Mouse (Mus musculus) forebrain, embryonic 10.5 days (tissue): Measurements from ENCODE around the gene B4galnt2. TPM values are rescaled to one million over a fixed set of nuclear protein-coding genes. Genes with fewer than 3 reads are reported as not detected.

ENCODE experiments used
- DNase-seq: peaks from one replicate; pipeline ENCODE4 v3.0.0-alpha.2; 2017; ENCODE audit warnings: low spot score; ENCODE audit errors: extremely low spot score
- H3K27ac ChIP-seq: fragments of 300-500 bp; sonication (generic); 2 replicates; pipeline ENCODE4 v1.5.1; 2016; ENCODE audit warnings: mild to moderate bottlenecking
- H3K27me3 ChIP-seq: fragments of 300-500 bp; sonication (generic); 2 replicates; pipeline ENCODE4 v1.6.1; 2016; ENCODE audit warnings: mild to moderate bottlenecking; ENCODE audit not compliant: poor library complexity, severe bottlenecking
- H3K36me3 ChIP-seq: fragments of 300-500 bp; sonication (generic); replicated peaks from 2 replicates; pipeline ENCODE4 v1.6.1; 2016; ENCODE audit warnings: mild to moderate bottlenecking, moderate library complexity
- H3K4me1 ChIP-seq: fragments of 300-500 bp; sonication (generic); 2 replicates; pipeline ENCODE4 v1.6.1; 2016
- H3K4me3 ChIP-seq: fragments of 300-500 bp; sonication (generic); 2 replicates; pipeline ENCODE4 v1.5.1; 2016; ENCODE audit warnings: mild to moderate bottlenecking, moderate library complexity
- H3K9me3 ChIP-seq: fragments of 300-500 bp; sonication (generic); 2 replicates; pipeline ENCODE4 v1.6.1; 2016; ENCODE audit warnings: mild to moderate bottlenecking, moderate library complexity
- WGBS: fragments of 180-500 bp; shearing (Covaris S2); methylation state at CpG from one replicate; pipeline ENCODE4 v1.1.7; 2016; 5-methylcytosine and 5-hydroxymethylcytosine counted together
- microRNA-seq: library from miRNA; unstranded; fragments of <30 nt; microRNA quantifications from one replicate; pipeline ENCODE4, GENCODE M21; 2017
- polyA plus RNA-seq: library from polyadenylated mRNA; unstranded; fragments of >200 nt; fragmentation: Nextera tagmentation; extraction: Ambion mirVana; gene quantifications from 2 replicates; pipeline ENCODE4 v1.2.1, GENCODE M21; 2016

B4galnt2 gene
- polyA plus RNA-seq, 1 experiment from 2014 or later: not detected

DNA sequence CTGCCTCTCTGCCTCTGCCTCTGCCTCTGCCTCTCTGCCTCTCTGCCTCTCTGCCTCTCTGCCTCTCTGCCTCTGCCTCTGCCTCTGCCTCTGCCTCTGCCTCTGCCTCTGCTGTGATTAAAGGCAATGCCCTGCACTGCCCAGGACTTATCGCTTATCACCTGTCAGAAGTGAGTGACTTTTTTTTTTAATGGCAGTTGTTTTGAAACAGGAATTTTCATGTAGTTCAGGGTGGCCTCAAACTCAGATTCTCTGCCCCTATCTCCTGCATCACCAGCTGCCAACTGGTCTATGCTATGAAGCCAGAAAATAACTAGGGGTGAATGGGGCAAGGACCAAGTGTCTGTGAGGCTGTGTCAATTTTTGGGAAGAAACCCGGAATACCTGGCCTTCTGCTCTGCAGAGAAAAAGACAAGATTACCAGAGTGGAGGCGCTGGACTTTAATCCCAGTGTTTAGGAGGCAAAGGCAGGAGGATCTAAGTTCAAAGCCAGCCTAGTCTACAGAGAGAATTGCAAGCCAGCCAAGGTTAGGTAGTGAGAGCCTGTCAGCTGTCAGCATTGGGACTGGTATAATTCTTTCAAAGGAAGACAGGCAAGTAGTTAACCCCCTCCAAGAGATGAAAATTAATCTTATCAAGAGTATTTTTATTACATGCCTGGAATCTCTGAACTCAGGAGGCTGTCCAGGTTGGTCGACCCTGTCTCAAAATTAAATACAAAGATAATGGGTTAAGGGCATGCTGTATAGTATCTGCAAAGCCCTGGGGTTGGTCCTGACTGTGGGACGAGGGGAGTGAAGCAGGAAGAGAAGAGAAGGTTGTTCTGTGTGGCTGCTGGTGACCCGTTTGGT is 88.1 kb downstream of the B4galnt2 start:
- H3K27me3 ChIP-seq: peaks cover 95% of the 10 kb centered on the region
- peaks cover 46% of the 10 kb centered on the region for H3K4me1 ChIP-seq
- no peaks in the 10 kb centered on the region for H3K9me3 ChIP-seq
- H3K4me3 ChIP-seq: no peak overlapping the region
- 64% methylated on average over 6 of the region's 6 CpGs for WGBS
- H3K27ac ChIP-seq: no peak overlapping the region
- DNase-seq: no peak
- no peaks in the 10 kb centered on the region for H3K36me3 ChIP-seq

DNA sequence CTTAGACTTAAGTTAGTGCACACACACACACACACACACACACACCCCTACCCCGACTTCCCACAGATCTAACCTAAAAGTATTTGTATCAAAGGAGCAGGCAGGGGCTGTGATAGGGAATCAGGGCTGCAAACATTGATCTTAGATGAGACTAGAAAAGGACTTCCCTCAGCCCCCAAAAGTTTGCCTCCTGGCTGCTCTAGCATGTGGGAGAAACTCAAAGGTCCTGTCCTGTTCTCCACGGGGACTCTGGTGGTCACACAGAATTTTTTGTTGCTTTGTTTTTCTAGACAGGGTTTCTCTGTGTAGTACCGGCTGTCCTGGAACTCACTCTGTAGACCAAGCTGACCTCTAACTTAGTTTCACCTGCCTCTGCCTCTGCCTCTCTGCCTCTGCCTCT is 89.1 kb downstream of the B4galnt2 start:
- Histone ChIP-seq H3K9me3 (no peaks in the 10 kb centered on the region), H3K4me1 (peaks cover 37% of the 10 kb centered on the region), H3K36me3 (no peaks in the 10 kb centered on the region), H3K4me3 (peak overlapping the region; percentile 82; the same call in 1 of the 2 replicates), H3K27me3 (peaks cover 91% of the 10 kb centered on the region), H3K27ac (no peak overlapping the region)
- 68% methylated on average over 3 of the region's 3 CpGs for WGBS
- DNase-seq: no peak

DNA sequence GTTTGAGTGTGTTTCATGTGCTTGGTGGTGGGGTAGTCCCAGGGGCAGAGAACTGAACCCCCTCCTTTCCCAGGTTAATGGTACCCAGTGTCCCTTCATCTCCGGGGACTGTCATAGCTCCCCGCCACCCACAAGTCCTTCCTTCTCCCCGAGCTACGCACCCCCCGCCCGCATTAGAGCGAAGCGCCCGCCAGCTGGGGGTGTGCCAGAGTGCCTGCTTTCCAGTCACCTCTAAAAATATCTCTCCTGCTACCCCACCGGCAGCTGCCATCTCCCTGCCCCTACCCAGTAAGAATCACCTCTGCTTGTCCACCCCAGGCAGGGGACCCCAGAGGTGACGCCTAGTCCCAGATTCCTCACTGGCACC is 89.8 kb downstream of the B4galnt2 start:
- Histone ChIP-seq H3K36me3 (no peaks in the 10 kb centered on the region), H3K9me3 (no peaks in the 10 kb centered on the region), H3K4me3 (peak overlapping the region; percentile 82), H3K27me3 (peaks cover 84% of the 10 kb centered on the region), H3K27ac (peak overlapping the region; percentile 87), H3K4me1 (peaks cover 29% of the 10 kb centered on the region)
- 1% methylated on average over 11 of the region's 11 CpGs for WGBS
- DNase-seq: no peak

DNA sequence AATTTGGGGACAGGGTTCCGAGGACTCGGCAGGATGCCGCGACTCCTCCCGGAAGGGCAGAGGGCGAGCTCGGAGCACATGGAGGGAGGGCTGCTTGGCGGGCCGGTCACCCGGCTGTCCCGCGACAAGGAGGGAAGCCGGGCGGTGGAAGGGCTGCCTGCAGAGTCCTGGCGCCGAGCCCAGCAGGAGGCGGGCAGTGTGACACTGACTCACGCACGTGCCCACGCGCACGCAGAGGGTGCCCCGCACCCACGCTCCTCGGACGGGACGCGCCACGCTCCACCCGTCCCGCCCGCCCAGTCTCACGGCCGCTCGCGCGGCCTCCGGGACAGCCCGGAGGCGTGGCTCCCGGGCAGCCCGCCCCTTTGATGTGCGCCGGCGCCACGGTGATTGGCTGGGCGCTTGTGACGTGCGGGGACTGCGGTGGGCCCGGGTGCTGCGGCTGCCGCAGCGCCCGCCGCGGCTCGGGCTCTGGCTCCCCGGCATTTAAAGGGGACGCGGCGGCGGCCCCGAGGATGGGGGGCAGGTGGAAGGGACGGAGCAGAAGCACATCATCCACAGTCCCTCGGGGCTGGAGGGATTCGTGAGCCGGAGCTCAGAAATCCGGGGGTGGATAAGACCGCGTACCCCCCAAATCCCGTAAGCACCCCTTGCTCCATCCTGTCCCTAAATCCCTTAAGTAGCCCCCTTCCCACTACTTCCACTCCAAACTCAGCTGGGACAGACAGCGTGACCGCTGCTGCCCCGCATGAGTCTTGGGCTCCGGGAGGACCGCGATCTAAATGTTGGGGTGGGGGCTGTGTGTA is 90.4 kb downstream of the B4galnt2 start, which contains the start of gene Phospho1:
Gene Phospho1, plus strand, starts transcription at position 429 of the 806 bp plus-strand sequence.
- peak; percentile 88 for DNase-seq
- WGBS: under 1% methylated on average over 78 of the region's 78 CpGs
- Histone ChIP-seq H3K4me3 (peak within 1 kb of the TSS; percentile 82), H3K9me3 (no peaks in the 10 kb centered on the region), H3K36me3 (no peaks in the 10 kb centered on the region), H3K27me3 (peaks cover 78% of the 10 kb centered on the region), H3K27ac (peak within 1 kb of the TSS; percentile 87), H3K4me1 (peaks cover 27% of the 10 kb centered on the region)

DNA sequence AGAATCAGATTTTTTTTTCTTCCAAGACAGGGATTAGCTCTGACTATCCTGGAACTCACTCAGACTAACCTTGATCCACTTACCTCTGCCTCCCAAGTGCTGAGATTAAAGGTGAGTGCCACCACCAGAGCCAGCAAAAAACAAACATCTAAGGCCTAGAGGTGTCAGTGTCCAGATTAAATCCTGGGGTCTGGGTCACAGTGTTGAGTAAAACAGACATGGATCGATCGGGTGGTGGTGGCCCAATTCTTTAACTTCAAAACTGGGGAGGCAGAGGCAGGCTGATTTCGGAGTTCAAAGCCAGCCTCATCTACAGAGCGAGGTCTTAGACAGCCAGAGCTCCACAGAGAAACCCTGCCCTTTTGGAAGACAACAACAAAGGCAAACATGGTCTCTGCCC is 92.3 kb downstream of the B4galnt2 start:
- 96% methylated on average over 4 of the region's 4 CpGs for WGBS
- Histone ChIP-seq H3K27ac (no peak overlapping the region), H3K4me3 (no peak overlapping the region), H3K27me3 (peaks cover 59% of the 10 kb centered on the region), H3K4me1 (peaks cover 27% of the 10 kb centered on the region), H3K9me3 (no peaks in the 10 kb centered on the region), H3K36me3 (no peaks in the 10 kb centered on the region)
- no peak for DNase-seq

DNA sequence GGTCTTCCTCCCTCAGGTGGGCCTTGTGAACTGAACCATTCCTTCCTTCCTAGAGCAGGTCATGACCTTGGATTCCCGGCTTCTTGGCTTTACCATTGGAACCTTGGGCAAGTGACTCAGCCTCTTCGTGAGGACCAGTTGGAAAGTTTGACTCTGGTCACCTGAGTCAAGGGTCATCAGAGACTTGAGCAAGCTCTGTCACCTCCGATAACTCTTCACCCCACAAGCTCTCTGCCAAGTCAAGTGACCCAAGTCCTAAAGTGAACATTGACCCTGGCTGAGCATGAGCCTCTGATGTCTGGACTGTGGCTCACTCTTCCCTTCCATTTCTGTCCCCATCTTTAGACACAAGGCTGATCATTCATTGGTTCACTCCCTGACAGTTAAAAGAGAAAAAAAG is 93.2 kb downstream of the B4galnt2 start:
- Histone ChIP-seq H3K27me3 (peaks cover 50% of the 10 kb centered on the region), H3K9me3 (no peaks in the 10 kb centered on the region), H3K4me3 (no peak overlapping the region), H3K36me3 (no peaks in the 10 kb centered on the region), H3K27ac (no peak overlapping the region), H3K4me1 (peaks cover 27% of the 10 kb centered on the region)
- WGBS: 93% methylated on average over 3 of the region's 3 CpGs
- DNase-seq: no peak

DNA sequence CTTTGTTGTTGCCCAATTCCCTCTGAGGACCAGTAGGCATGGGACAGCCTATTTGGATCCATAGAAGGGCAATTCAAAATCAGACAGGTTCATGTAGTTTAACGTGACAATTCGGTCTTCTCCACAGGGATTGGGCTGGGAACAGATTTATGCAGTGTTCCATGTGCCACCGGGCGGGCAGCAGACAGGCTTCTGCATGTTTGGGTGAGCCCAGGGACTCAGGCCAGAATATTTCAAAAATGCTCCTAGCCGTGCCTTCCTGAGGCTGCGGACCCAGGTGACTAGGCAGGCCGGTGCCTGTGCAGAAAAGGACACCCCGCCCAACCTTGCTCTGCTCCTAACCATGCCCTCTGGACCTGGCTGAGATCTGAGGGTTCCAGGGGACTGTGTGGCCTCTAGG is 95.6 kb downstream of the B4galnt2 start:
- Histone ChIP-seq H3K27ac (no peak overlapping the region), H3K4me3 (no peak overlapping the region), H3K27me3 (peaks cover 28% of the 10 kb centered on the region), H3K9me3 (no peaks in the 10 kb centered on the region), H3K36me3 (no peaks in the 10 kb centered on the region), H3K4me1 (peaks cover 13% of the 10 kb centered on the region)
- WGBS: 90% methylated on average over 8 of the region's 8 CpGs
- no peak for DNase-seq

Small RNAs within 50 kb of the gene (microRNA-seq; reads per million reads assigned to microRNA genes)
- gene Mir3063: 2.1 reads per million

Other genes starting within 250 kb of the B4galnt2 start
- gene Phb, start 247.9 kb downstream of the B4galnt2 start, polyA plus RNA-seq: 273 and 276 TPM in 2 replicates
- 16.5 and 18.7 TPM in 2 replicates for gene Zfp652, start 202.2 kb downstream of the B4galnt2 start, polyA plus RNA-seq
- gene B130006D01Rik, start 191.3 kb downstream of the B4galnt2 start, polyA plus RNA-seq: 1.4 TPM in 2 replicates
- not detected in 2 replicates for gene Phospho1, start 90.4 kb downstream of the B4galnt2 start, polyA plus RNA-seq
- gene Gngt2, start 77.7 kb downstream of the B4galnt2 start, polyA plus RNA-seq: 6.7 and 7.3 TPM in 2 replicates
- gene Abi3, start 72.4 kb downstream of the B4galnt2 start, polyA plus RNA-seq: 2.3 and 4.6 TPM in 2 replicates
- 198 and 200 TPM in 2 replicates for gene Igf2bp1, start 91.0 kb upstream of the B4galnt2 start, polyA plus RNA-seq
- 0.25 TPM in 1 of 2 replicates, not detected in the other for gene Gip, start 109.7 kb upstream of the B4galnt2 start, polyA plus RNA-seq
- gene Snf8, start 120.0 kb upstream of the B4galnt2 start, polyA plus RNA-seq: 107 and 109 TPM in 2 replicates
- 27.5 TPM in 2 replicates for gene Ube2z, start 150.5 kb upstream of the B4galnt2 start, polyA plus RNA-seq
- gene Atp5g1, start 160.8 kb upstream of the B4galnt2 start, polyA plus RNA-seq: 557 and 584 TPM in 2 replicates
- not detected in 2 replicates for gene Calcoco2, start 197.1 kb upstream of the B4galnt2 start, polyA plus RNA-seq
- not detected in 2 replicates for gene Ttll6, start 218.9 kb upstream of the B4galnt2 start, polyA plus RNA-seq